Mouse (Mus musculus) spleen, embryonic (tissue): ENCODE measurements around the gene Scd4.

ENCODE experiments used
- CTCF ChIA-PET: fragments of 350-600 bp; sonication (Branson Sonifier 250); formaldehyde crosslinking; loops from one replicate; lab custom pipeline; 2022; lab: Charles Lee

The Scd4 gene

DNA sequence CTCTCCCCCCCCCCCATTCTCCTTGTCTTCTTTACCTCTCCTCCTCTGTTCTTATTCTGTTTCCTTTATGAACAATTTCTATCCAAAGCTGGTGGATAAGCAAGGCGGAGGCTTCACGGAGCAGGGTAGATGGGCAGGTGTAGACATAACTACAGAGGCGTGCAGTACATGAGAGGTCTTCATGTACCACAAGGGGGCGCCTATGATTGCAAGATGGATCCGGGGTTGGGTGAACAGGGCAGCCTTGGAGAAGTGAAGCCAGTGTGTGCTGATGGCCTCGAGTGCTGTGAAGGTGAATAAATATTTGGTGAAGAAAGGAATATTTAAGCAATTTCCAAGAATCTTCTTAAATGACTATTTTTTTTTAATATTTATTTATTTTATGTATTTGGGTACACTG lies 40.1 kb downstream of the Scd4 start:
- CTCF ChIA-PET = interaction anchor here (1.4 to 1.5 kb wide), 2 partner anchors 42 to 46 kb away, joined by 3 to 6 read pairs; no protein-coding TSS in a partner anchor

DNA sequence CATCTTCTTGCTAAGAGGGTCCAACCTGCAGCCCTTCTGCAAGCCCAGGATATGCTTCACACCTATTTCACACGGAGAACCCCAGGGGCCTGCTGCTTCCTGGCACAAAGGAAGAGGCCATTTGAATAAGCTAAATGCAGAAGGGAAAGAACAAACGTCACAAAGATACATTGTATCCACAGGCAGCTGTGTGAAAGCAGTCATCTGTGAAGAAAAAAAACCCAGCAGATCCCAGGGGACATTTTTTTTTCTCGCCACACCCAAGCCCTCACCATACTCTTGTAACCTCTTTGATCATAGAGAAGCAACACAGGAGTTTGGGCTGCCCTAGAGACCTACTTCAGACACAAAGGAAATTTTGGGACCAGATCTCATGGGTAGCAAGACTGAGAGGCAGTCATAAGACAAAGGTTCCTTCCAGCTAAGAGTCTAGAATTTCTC lies 43.6 kb downstream of the Scd4 start:
- CTCF ChIA-PET = interaction anchor here (1.5 kb wide), 1 partner anchor 13 kb away, joined by 8 read pairs; no protein-coding TSS in a partner anchor

DNA sequence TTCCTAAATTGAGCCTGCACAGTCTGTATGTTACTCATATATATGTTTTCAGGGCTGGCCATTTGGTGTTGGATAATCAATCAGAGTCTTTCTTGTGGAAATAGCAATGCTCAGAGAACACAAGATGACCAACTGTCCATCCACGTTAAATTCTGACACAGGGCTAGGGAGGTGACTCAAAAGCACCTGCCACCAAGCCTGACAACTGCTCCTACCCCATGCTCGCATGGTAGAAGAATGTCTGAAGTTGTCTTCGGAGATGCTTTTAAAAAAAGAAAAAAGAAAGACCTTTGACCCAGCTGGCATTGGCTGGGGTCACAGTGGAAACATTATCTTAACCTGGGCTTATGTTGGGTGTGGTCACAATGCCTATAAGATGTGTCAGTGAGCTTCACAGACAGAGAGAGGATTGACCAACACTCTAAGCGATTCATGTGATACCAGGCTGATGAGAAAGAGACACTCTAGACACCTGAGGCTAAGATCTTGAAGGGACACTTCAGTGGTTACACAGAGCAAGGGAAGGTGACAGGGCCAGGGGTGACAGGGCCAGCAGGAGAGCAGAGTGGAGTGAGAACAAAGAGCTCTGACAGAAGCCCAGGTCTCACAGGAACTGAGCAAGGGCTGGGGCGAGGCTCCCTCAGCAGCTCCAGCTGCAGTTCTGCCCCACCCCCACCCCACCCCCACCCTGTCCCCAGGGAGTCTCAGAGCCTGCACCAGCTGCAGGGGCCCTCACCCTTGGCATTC lies 44.9 kb downstream of the Scd4 start:
- CTCF ChIA-PET = interaction anchor here (0.7 kb wide), 1 partner anchor 30 kb away, joined by 3 read pairs; the partner anchor contains the start of gene Scd1

DNA sequence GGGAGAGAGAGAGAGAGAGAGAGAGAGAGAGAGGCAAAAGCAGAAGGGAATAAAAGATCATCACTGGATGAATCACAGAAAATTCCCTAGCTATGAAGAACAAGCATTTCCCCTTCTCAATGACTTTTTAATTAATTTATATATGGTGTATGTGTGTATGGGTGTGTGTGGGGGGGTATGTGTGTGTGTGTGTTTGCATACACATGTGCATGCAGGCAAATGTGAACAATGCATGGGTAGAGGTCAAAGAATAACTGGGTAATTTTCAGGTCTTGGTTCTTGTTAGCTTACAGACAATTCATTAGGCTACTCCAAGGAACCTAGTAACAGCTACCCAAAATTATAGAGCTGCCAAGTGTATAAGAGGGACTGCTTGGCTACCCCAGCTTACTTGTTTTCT lies 46.2 kb downstream of the Scd4 start:
- CTCF ChIA-PET = interaction anchor here (0.5 kb wide), 1 partner anchor 14 kb away, joined by 3 read pairs; no protein-coding TSS in a partner anchor

DNA sequence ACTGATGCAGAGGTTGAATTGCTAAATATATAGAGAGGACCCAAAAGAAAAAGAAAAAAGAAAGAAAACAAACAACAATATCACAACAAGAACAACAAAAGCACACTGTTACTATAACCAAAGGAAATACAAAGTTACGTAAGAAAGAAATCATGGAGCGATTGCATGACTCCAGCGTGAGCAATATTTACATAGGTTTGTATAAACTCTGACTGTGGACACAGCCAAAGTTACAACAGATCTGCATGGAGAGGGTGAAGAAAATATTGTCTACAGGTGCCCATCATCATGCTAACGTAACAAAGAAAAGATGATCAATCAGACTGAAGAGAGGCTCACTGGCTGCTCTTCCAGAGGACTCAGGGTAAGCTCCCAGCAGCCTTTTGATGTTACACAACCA lies 47.2 kb downstream of the Scd4 start:
- CTCF ChIA-PET = interaction anchor here (0.6 to 0.7 kb wide), 2 partner anchors 11 to 164 kb away, joined by 7 to 15 read pairs; no protein-coding TSS in a partner anchor

DNA sequence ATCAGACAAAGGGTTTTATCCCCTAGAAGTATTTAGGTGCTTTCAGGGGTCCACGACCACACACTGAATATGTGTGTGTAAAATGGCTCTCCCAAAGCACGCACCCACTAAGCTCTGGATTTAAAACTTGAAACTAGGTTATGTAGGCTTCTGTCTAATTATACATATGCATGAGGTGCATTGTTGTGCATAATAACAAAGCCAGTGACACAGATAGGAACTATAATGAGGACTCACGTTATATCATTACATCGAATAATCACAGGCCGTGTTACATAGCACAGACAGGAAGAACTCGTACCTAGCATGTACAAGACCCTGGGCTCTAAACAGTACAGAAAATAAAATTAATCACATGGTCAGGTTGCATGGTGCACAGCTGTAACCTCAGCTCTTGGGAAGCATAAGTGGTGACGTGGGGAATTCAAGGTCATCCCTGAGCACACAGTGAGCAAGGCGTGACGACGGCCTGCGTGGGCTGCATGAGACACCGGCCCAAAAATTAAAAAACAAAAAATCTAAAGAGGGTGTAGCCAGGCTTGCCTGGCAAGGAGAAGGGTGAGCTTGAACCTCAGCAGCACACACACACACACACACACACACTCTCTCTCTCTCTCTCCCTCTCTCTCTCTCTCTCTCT lies 49.9 kb downstream of the Scd4 start:
- CTCF ChIA-PET = interaction anchor here (0.5 to 0.6 kb wide), 2 partner anchors 27 to 70 kb away, joined by 3 to 6 read pairs; no protein-coding TSS in a partner anchor

DNA sequence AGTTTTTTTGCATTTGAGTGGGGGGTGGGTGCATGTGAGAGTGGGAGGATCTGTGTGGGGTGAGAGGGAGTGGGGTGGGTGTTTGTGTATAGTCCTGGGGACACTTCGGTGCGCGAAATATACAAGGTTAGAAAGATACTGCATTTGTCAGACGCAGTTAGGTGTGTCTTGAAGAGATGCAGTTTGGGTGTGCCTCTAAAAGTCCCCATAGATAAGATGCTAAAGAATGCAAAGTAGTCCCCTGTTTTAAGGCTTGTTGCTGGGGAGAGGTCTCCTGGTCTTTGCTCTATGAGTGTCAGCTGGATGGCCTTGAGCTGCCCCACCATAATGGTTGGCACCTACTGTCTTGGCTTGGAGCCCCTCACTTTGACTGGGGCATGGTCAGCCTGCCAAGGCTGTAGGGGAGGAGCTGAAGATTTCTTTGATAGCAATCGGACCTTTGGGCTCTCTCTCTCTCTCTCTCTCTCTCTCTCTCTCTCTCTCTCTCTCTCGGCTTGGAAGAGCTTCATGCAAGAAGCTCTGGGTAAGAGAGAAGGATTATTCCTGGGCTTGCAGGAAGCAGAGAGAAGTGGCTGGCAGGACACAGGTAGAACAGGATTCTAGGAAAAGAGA lies 53.1 kb downstream of the Scd4 start:
- CTCF ChIA-PET = interaction anchor here (0.6 to 0.9 kb wide), 2 partner anchors 19 to 41 kb away, joined by 3 to 4 read pairs; no protein-coding TSS in a partner anchor

DNA sequence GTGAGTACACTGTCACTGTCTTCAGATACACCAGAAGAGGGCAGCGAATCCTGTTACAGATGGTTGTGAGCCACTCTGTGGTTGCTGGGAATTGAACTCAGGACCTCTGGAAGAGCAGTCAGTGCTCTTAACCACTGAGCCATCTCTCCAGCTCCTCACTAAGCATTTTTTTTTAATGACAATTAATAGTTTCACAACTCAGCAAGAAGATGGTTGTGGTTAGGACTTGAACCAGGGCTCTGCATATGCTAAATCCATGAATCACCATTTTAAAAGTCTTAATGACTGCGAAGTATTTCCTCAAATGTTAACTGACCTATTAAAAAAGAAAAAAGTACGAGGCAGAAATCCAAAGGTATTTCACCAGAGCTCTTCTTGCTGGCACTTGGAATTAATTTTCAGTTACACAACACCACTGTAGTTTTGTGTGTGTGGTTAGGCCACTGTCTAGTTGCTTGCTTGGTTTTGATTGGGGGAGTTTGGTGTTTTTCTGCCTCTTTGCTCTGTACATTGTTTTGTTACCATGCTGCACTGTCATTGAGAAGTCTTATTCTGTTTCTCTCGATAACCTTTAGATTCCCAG lies 54.3 kb downstream of the Scd4 start:
- CTCF ChIA-PET = interaction anchor here (0.9 kb wide), 1 partner anchor 18 kb away, joined by 3 read pairs; no protein-coding TSS in a partner anchor

DNA sequence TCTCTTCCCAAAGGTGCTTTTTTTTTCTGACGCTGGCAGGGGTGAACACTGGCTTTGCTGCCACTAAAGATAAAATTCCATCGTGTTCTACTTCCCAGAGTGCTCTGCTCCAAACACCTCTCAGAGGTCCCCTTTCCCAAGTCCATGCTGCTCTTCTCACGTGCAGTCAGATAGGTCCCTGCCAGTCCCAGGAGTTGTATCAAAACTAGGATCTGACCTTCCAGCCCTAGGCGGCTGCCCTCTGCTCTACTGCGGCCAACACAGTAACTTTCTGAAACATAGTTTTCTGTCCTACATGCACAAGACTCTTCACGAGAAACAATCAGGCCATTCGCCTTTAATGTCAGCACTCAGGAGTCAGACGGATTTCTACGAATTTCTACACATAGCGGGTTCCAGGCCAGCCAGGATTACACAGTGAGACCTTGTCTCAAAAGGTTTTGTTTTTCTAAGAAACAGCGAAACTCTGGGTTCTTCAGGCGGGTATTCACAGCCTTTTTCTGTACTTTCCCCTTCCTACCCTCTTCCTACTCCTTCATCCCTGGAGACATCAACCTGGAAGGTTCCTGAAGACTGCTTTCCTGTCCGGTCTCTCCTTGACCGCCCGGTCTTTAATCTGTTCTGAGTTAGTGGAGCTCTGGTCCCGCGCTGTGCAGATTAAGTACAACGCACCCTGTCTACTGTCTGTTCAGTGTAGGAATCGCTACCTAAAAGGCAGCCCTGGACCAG lies 55.0 kb downstream of the Scd4 start:
- CTCF ChIA-PET = interaction anchor here (0.7 kb wide), 1 partner anchor 14 kb away, joined by 3 read pairs; no protein-coding TSS in a partner anchor

DNA sequence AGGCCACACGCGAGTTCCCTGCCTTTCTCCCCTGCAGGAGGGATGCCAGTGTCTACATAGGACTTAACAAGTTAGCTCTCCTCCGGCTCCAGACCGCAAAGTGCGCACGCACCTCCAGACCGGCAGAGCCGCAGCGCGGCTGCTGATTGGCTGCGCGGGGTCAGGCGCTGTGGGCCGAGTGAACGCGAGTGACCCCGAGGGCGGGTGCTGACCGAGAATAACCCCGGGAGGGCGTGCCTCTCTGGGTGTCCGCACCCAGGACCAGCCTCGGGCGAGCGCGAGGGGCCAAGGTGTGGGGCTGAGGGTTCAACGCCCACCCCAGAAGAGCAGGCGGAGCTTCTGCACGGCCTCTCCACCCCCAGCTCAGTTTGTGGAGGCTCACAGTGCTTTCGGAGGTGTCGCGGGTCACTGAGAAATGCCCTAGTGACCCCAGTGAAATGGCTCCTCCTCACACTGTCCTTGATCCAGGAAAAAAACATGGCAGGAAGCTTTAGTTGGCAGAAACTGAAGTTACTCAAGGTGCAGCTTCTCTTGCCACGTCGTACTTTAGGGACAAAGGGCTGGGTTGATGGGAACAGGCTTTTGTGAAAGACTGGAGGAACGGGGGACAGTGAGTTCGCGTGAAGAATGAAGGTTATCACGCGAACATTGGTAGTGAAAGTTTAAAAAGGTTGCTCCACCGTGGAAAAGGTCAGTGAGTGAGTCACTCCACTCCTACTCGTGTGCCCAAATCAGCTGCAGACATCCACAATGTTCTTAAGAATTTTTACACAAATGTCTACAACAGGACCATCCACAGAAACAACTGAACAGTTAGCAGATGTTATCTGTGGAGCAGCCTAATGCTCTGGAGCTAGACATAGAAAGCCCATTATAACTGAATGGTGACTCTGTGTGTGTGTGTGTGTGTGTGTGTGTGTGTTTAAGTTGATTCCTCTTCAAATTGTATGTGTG lies 55.9 kb downstream of the Scd4 start:
- CTCF ChIA-PET = interaction anchor here (0.7 to 1.3 kb wide), 4 partner anchors 9 to 19 kb away, joined by 3 to 7 read pairs (median 3); partner anchors contain the start of gene Scd1

DNA sequence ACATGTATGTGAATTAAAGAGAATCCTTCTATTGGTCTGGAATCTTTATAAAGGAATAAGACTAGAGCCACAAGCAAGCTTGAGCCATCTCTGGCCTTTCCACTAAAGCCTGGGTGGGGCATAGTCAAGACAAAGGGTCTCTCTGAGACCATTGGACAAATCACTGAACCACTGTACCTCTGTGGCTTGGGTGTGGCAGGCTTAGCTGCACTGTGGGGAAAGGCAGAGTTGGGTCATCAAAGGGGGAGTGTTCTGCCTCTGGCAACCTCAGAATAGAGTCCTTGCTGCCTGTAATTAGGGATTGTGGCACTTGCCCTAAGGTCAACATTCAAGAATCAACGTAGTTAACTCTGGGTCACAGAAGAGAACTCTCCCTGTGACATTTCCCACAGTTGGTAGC lies 56.6 kb downstream of the Scd4 start:
- CTCF ChIA-PET = interaction anchor here (0.9 to 1.3 kb wide), 3 partner anchors 9 to 19 kb away, joined by 3 to 7 read pairs (median 3); partner anchors contain the start of gene Scd1

DNA sequence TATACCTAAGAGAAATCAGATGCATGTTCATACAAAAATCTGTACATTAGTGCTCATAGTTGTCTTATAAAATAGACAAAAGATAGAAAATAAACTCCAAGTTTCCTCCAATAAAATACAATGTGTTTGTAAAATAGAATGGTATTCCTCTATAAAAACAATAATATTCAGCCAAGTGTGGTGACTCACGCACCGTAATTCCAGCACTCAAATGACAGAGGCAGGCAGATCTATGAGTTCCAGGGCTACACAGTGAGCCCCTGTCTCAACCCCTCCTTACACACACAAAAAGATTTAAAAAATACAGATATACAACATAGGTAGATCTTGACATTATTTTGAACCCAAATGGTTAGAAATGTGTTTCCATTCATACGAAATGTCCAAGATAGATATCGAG lies 59.0 kb downstream of the Scd4 start:
- CTCF ChIA-PET = no interaction called here

DNA sequence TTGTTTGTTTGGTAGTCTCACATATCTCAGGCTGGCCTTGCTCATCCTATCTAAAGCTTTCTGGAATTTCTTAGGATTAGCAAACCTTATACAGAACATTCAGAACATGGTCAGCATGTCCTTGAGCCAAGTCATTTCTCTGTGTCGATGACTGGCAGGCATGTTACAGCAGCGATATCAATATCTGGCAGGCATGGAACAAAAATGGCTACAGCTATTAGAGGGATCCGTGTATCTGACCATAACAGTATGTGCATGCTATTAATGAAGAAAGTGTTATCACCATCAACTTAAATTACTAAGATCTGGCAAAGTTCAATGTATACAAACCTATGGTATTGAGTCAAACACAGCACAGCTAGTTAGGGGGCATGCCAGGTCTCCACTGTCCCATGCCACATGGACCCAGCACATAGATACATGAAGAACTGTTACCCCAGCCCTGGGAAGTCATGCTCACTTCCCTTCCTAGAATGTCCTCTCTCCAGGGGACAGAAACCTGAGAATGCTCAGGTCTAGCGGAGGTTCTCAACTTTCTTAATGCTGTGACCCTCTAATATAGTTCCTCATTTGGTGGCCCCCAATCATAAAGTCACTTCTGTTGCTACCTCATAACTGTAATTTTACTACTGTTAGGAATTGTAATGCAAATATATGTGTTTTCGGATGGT lies 59.6 kb downstream of the Scd4 start:
- CTCF ChIA-PET = no interaction called here

DNA sequence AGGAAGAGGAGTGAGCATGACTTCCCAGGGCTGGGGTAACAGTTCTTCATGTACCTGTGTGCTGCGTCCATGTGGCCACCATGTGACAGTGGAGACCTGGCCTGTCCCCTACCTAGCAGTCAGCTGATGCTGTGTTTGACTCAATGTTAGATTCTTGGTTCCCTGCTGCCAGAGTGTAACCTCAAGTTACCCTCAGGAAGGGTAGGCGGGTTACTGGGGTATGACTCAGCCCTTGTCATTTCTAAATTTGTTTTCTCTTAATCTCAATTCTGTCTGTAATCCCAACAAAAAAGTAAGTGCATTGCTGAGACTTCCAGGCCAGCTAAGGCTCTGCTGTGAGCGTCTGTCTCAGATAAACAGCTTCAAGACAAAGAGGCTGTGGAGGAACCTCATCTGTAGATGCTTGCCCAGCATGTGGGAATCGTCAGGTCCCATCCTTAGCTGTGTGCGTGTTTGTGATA lies 61.1 kb downstream of the Scd4 start:
- CTCF ChIA-PET = no interaction called here

DNA sequence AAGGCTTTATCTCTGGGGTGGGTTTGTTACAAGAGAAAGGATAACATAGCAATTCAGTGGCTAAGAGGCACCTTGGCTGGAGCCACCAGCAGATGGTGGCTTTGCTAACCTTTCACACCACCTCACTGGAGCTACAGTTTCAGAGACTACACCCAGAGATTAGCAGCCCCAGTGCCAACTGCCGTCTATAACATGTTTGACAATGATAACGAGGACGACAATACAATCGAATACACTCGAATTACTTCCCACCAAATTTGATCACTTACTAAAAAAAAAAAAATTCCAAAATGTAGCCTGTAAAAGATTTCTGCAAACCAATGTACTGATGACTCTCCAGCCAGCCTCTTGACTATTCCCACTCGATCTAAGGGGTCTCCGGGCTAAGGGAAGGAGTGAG lies 62.1 kb downstream of the Scd4 start:
- CTCF ChIA-PET = interaction anchor here (0.7 kb wide), 1 partner anchor 16 kb away, joined by 3 read pairs; no protein-coding TSS in a partner anchor
